Mouse (Mus musculus): ENCODE results near the gene Cyb5r2. TPM values are rescaled to one million over a fixed set of nuclear protein-coding genes. Genes with fewer than 3 reads are reported as not detected.

Gene Cyb5r2
- polyA plus RNA-seq, 1 experiment from 2014 or later = 0.11 TPM

DNA sequence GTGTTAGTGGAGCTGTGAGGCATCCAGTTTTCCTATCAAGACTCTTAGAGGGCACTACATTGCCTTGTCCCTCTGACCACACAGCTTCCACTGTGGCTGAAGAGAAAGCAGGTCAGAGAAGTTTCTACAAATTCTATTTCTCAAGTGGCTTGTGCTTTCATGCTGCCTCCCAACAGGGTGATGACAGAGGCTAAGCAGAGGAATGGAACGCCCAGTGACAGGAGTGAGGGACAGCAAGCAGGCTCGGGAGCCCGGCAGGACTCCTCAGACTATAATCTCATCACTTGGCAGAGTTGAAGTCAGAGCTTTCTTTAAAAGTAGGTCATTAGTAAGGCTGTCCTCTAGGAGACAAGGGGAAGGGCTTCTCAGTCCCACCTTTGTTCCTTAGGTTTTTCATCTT, 1.9 kb downstream of the Cyb5r2 start:
- WGBS = 88% methylated on average over 3 of the region's 3 CpGs
- DNase-seq (ENCODE audit: low spot score) (no peak), ATAC-seq (ENCODE audit: low FRiP score) (no peak)
- Histone ChIP-seq H3K27me3 (ENCODE audit: control insufficient read depth, insufficient read depth, low read length) (0 out of 2 replicates have a peak, but pooled peaks cover 2% of the 10 kb centered on the region), H3K4me2 (replicated peaks) (no peak overlapping the region), H3K36me3 (replicated peaks; ENCODE audit: control insufficient read depth, insufficient read depth) (no peaks in the 10 kb centered on the region), H3K4me3 (replicated peaks; ENCODE audit: low read length) (no peak overlapping the region), H3K9me3 (ENCODE audit: control insufficient read depth, low read length) (no peaks in the 10 kb centered on the region), H3K9ac (no peak overlapping the region), H3K4me1 (replicated peaks; ENCODE audit: control insufficient read depth, insufficient read depth, low read length) (no peaks in the 10 kb centered on the region), H3K27ac (no peak overlapping the region)

- DNase-seq (ENCODE audit: low spot score) (no peak), ATAC-seq (ENCODE audit: low FRiP score) (no peak)
- no peak overlapping the region for H3K27ac ChIP-seq
- no peak overlapping the region for H3K4me3 ChIP-seq (replicated peaks; ENCODE audit: low read length)
- H3K27me3 ChIP-seq (ENCODE audit: control insufficient read depth, insufficient read depth, low read length) = no peaks in the 10 kb centered on the region
- H3K9me3 ChIP-seq (ENCODE audit: control insufficient read depth, low read length) = no peaks in the 10 kb centered on the region
- no peak overlapping the region for H3K9ac ChIP-seq
- WGBS = 83% methylated on average over 10 of the region's 10 CpGs
- no peak overlapping the region for H3K4me2 ChIP-seq (replicated peaks)
- H3K36me3 ChIP-seq (replicated peaks; ENCODE audit: control insufficient read depth, insufficient read depth) = no peaks in the 10 kb centered on the region
- H3K4me1 ChIP-seq (replicated peaks; ENCODE audit: control insufficient read depth, insufficient read depth, low read length) = no peaks in the 10 kb centered on the region
Measured at GRCm38 (mm10) chr7:107752031-107752520, 5.8 kb downstream of the Cyb5r2 start.

GRCm38 (mm10) chr7:107749721-107750120, 8.1 kb downstream of the Cyb5r2 start:
- WGBS = 96% methylated on average over 4 of the region's 4 CpGs
- H3K27ac ChIP-seq = no peak overlapping the region
- no peak overlapping the region for H3K4me2 ChIP-seq (replicated peaks)
- DNase-seq (ENCODE audit: low spot score) (no peak), ATAC-seq (ENCODE audit: low FRiP score) (no peak)
- H3K9me3 ChIP-seq (ENCODE audit: control insufficient read depth, low read length) = no peaks in the 10 kb centered on the region
- H3K27me3 ChIP-seq (ENCODE audit: control insufficient read depth, insufficient read depth, low read length) = no peaks in the 10 kb centered on the region
- H3K4me1 ChIP-seq (replicated peaks; ENCODE audit: control insufficient read depth, insufficient read depth, low read length) = no peaks in the 10 kb centered on the region
- no peak overlapping the region for H3K4me3 ChIP-seq (replicated peaks; ENCODE audit: low read length)
- no peaks in the 10 kb centered on the region for H3K36me3 ChIP-seq (replicated peaks; ENCODE audit: control insufficient read depth, insufficient read depth)
- no peak overlapping the region for H3K9ac ChIP-seq

DNA sequence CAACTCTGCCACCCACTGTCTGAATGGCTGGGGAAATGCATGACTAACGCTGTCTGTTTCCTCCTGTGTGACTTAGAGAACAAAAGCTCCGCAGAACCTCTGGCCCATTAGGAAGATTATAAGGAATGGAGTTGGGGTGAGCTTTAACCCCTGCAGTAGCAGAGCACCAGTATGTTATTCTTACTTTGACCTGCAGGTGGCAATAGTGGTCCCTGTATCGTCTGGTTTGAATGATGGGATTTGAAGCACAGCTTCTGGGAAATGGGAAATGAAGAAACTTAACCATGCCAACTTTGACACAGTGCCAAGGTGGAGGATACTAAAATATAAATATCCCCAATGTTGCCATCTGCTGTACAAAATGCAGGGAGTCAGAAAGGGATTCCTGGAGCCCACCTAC, 8.6 kb downstream of the Cyb5r2 start:
- Histone ChIP-seq H3K36me3 (replicated peaks; ENCODE audit: control insufficient read depth, insufficient read depth) (no peaks in the 10 kb centered on the region), H3K27ac (no peak overlapping the region), H3K27me3 (ENCODE audit: control insufficient read depth, insufficient read depth, low read length) (no peaks in the 10 kb centered on the region), H3K9me3 (ENCODE audit: control insufficient read depth, low read length) (no peaks in the 10 kb centered on the region), H3K4me2 (replicated peaks) (no peak overlapping the region), H3K9ac (no peak overlapping the region), H3K4me1 (replicated peaks; ENCODE audit: control insufficient read depth, insufficient read depth, low read length) (no peaks in the 10 kb centered on the region), H3K4me3 (replicated peaks; ENCODE audit: low read length) (no peak overlapping the region)
- 8% methylated on average over 3 of the region's 3 CpGs for WGBS
- 0 out of 2 replicates have a peak, but pooled peaks have one; percentile 25 for ATAC-seq (ENCODE audit: low FRiP score)
- DNase-seq (ENCODE audit: low spot score) = peak; percentile 78

DNA sequence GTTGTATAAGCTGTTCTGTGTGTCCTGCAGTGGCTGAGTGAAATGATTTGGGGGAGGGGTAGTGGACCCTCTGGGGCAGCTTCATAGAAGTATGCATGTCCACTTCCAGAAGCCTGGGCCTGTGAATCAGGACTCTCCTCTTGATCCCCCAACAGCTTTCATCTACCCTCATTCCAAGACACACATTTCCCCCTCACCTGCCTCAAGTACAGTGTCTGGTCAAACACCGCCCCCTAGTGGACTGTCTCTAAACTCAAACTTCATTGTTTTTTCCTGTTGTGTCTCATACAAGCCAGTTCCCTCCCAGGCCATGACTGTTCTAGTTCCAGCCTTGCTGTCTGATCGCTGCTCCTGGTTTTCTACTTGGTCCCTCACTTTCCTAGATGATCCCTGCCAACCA, 9.9 kb downstream of the Cyb5r2 start:
- H3K4me2 ChIP-seq (replicated peaks) = no peak overlapping the region
- H3K9ac ChIP-seq = no peak overlapping the region
- no peak overlapping the region for H3K4me3 ChIP-seq (replicated peaks; ENCODE audit: low read length)
- ATAC-seq (ENCODE audit: low FRiP score) (no peak), DNase-seq (ENCODE audit: low spot score) (peak; percentile 63)
- H3K9me3 ChIP-seq (ENCODE audit: control insufficient read depth, low read length) = no peaks in the 10 kb centered on the region
- no peak overlapping the region for H3K27ac ChIP-seq
- H3K27me3 ChIP-seq (ENCODE audit: control insufficient read depth, insufficient read depth, low read length) = no peaks in the 10 kb centered on the region
- WGBS = 17% methylated on average over 2 of the region's 2 CpGs
- H3K36me3 ChIP-seq (replicated peaks; ENCODE audit: control insufficient read depth, insufficient read depth) = no peaks in the 10 kb centered on the region
- H3K4me1 ChIP-seq (replicated peaks; ENCODE audit: control insufficient read depth, insufficient read depth, low read length) = no peaks in the 10 kb centered on the region

DNA sequence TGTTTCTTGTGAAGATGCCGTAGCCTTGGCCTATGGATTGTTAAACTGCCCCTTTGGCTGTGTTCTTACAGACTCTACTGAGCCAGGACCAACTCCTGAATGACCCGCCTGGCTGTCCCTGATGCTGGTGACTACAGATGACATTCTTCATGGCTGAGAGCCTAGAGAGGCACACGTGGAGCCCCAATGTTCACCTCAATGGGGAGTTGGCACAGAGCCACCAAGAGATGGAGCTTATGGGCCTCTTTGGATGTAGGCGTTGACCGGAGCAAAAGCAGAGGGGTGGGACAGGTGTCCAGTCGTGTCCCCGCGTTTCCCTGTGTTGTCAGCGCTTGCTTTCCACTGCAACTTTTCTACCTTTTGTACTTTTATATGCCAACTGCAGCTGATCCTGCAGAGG, 10.4 kb downstream of the Cyb5r2 start:
- no peaks in the 10 kb centered on the region for H3K27me3 ChIP-seq (ENCODE audit: control insufficient read depth, insufficient read depth, low read length)
- DNase-seq (ENCODE audit: low spot score) (no peak), ATAC-seq (ENCODE audit: low FRiP score) (no peak)
- H3K4me2 ChIP-seq (replicated peaks) = no peak overlapping the region
- 86% methylated on average over 9 of the region's 9 CpGs for WGBS
- no peak overlapping the region for H3K9ac ChIP-seq
- H3K36me3 ChIP-seq (replicated peaks; ENCODE audit: control insufficient read depth, insufficient read depth) = no peaks in the 10 kb centered on the region
- H3K9me3 ChIP-seq (ENCODE audit: control insufficient read depth, low read length) = no peaks in the 10 kb centered on the region
- no peak overlapping the region for H3K27ac ChIP-seq
- no peaks in the 10 kb centered on the region for H3K4me1 ChIP-seq (replicated peaks; ENCODE audit: control insufficient read depth, insufficient read depth, low read length)
- H3K4me3 ChIP-seq (replicated peaks; ENCODE audit: low read length) = no peak overlapping the region

DNA sequence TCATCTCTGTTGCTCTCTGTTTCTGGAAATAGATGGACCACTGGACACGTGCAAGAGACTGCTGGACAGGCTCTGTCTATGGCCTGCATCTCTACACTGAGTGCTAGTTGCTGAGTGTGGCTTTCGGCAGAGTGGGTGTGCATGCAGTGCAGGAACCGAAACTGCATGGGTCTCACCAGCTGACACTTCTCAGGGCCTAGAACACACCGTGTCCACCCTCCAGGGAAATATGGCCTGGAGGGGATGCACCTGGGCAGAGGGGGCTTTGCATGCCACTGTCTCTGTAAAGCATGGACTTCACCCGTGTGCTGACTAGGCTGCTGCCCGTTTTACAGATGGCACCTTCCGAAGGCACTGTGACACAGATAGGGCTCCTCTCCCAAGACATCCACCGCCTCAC, 11.8 kb downstream of the Cyb5r2 start:
- no peak for ATAC-seq (ENCODE audit: low FRiP score)
- Histone ChIP-seq H3K9me3 (ENCODE audit: control insufficient read depth, low read length) (no peaks in the 10 kb centered on the region), H3K4me2 (replicated peaks) (no peak overlapping the region), H3K27me3 (ENCODE audit: control insufficient read depth, insufficient read depth, low read length) (no peaks in the 10 kb centered on the region), H3K4me1 (replicated peaks; ENCODE audit: control insufficient read depth, insufficient read depth, low read length) (no peaks in the 10 kb centered on the region), H3K36me3 (replicated peaks; ENCODE audit: control insufficient read depth, insufficient read depth) (no peaks in the 10 kb centered on the region), H3K27ac (no peak overlapping the region), H3K4me3 (replicated peaks; ENCODE audit: low read length) (no peak overlapping the region), H3K9ac (no peak overlapping the region)
- DNase-seq (ENCODE audit: low spot score) = no peak
- WGBS = 91% methylated on average over 8 of the region's 8 CpGs

GRCm38 (mm10) chr7:107745111-107745510, 12.7 kb downstream of the Cyb5r2 start:
- H3K9ac ChIP-seq = no peak overlapping the region
- WGBS = 81% methylated on average over 2 of the region's 2 CpGs
- H3K4me3 ChIP-seq (replicated peaks; ENCODE audit: low read length) = no peak overlapping the region
- H3K4me2 ChIP-seq (replicated peaks) = no peak overlapping the region
- H3K27ac ChIP-seq = no peak overlapping the region
- no peak for ATAC-seq (ENCODE audit: low FRiP score)
- H3K36me3 ChIP-seq (replicated peaks; ENCODE audit: control insufficient read depth, insufficient read depth) = no peaks in the 10 kb centered on the region
- H3K27me3 ChIP-seq (ENCODE audit: control insufficient read depth, insufficient read depth, low read length) = no peaks in the 10 kb centered on the region
- DNase-seq (ENCODE audit: low spot score) = no peak
- H3K9me3 ChIP-seq (ENCODE audit: control insufficient read depth, low read length) = no peaks in the 10 kb centered on the region
- no peaks in the 10 kb centered on the region for H3K4me1 ChIP-seq (replicated peaks; ENCODE audit: control insufficient read depth, insufficient read depth, low read length)

- Histone ChIP-seq H3K4me2 (replicated peaks) (no peak overlapping the region), H3K9ac (no peak overlapping the region), H3K9me3 (ENCODE audit: control insufficient read depth, low read length) (no peaks in the 10 kb centered on the region), H3K36me3 (replicated peaks; ENCODE audit: control insufficient read depth, insufficient read depth) (no peaks in the 10 kb centered on the region), H3K27ac (no peak overlapping the region), H3K4me1 (replicated peaks; ENCODE audit: control insufficient read depth, insufficient read depth, low read length) (no peaks in the 10 kb centered on the region), H3K4me3 (replicated peaks; ENCODE audit: low read length) (no peak overlapping the region), H3K27me3 (ENCODE audit: control insufficient read depth, insufficient read depth, low read length) (no peaks in the 10 kb centered on the region)
- no peak for ATAC-seq (ENCODE audit: low FRiP score)
- no peak for DNase-seq (ENCODE audit: low spot score)
- WGBS = 94% methylated on average over 4 of the region's 4 CpGs
Measured at GRCm38 (mm10) chr7:107744454-107744853, 13.4 kb downstream of the Cyb5r2 start.

DNA sequence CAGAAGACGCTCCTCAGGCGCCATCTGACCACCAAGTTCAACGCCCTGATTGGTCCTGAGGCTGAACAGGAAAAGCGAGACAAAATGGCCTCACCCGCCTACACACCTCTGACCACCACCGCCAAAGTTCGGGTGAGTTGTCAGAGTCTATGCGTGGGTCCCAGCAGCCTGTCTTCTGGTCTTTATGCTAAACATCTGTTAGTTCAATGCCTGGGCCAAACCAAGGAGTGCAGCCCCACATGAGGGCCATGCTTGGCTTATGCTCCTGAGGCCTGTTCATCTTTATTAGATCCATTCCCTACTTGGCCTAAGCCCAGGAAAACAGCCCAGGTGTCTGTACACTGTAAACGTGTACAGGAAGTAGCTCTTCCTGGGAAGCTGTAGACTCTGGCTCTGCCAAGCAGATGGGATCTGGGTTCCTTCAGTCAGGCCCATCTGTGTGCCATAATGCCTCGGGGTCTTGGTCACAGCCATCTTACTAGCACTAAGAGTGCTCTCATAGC, 14.8 kb downstream of the Cyb5r2 start:
- no peak for ATAC-seq (ENCODE audit: low FRiP score)
- Histone ChIP-seq H3K9me3 (ENCODE audit: control insufficient read depth, low read length) (no peaks in the 10 kb centered on the region), H3K4me3 (replicated peaks; ENCODE audit: low read length) (no peak overlapping the region), H3K36me3 (replicated peaks; ENCODE audit: control insufficient read depth, insufficient read depth) (no peaks in the 10 kb centered on the region), H3K27ac (no peak overlapping the region), H3K4me1 (replicated peaks; ENCODE audit: control insufficient read depth, insufficient read depth, low read length) (no peaks in the 10 kb centered on the region), H3K27me3 (ENCODE audit: control insufficient read depth, insufficient read depth, low read length) (no peaks in the 10 kb centered on the region), H3K4me2 (replicated peaks) (no peak overlapping the region), H3K9ac (no peak overlapping the region)
- WGBS = 93% methylated on average over 10 of the region's 10 CpGs
- no peak for DNase-seq (ENCODE audit: low spot score)
